9 mouse cellular contexts compared by ENCODE assay signal in genomic region chr10:82662267-82662990, GRCm38 (mm10). TPM values are rescaled to one million over a fixed set of nuclear protein-coding genes. Genes with fewer than 3 reads are reported as not detected.
DNase-seq lines count a peak whose midpoint lies in the region; ATAC-seq lines count a peak whose summit lies in the region.
"Had no signal": no experiment of that assay in that cellular context is flagged by ENCODE, and none has a peak within 500 bp of the region (broad histone marks: within the 10 kb centered on the region; RNA-seq: fewer than 3 reads in every experiment).

No protein-coding gene starts in this region.

- no peak overlapping the region for H3K9ac ChIP-seq in heart, embryonic 16.5 days (ENCODE audit: low read length)
- H3K9ac ChIP-seq in liver, embryonic 12.5 days = no peak overlapping the region

- peaks cover 7% of the 10 kb centered on the region for H3K4me1 ChIP-seq in heart, embryonic 16.5 days (ENCODE audit: control insufficient read depth, insufficient read depth, low read length)
- H3K4me1 ChIP-seq in liver, embryonic 12.5 days = peaks cover 8% of the 10 kb centered on the region; the same call in 1 of the 2 replicates

- H3K36me3 ChIP-seq in heart, embryonic 16.5 days (ENCODE audit: control insufficient read depth, insufficient read depth) = no peaks in the 10 kb centered on the region
- no peaks in the 10 kb centered on the region for H3K36me3 ChIP-seq in liver, embryonic 12.5 days

- ATAC-seq in heart, embryonic 16.5 days (replicated peaks; ENCODE audit: extremely low read depth, insufficient read depth, low FRiP score) = 0 out of 2 replicates have a peak, but pooled peaks have one; percentile 11
- no peak for ATAC-seq in liver, embryonic 12.5 days

- H3K4me3 ChIP-seq in heart, embryonic 16.5 days (ENCODE audit: low read length) = no peak overlapping the region
- H3K4me3 ChIP-seq in liver, embryonic 12.5 days = no peak overlapping the region

- no peak overlapping the region for H3K4me2 ChIP-seq in heart, embryonic 16.5 days (ENCODE audit: low read depth, low read length)
- no peak overlapping the region for H3K4me2 ChIP-seq in liver, embryonic 12.5 days

- WGBS in heart, embryonic 16.5 days = 68% methylated on average over 14 of the region's 14 CpGs
- 70% methylated on average over 14 of the region's 14 CpGs for WGBS in liver, embryonic 12.5 days (ENCODE audit: insufficient replicate concordance)

- no peaks in the 10 kb centered on the region for H3K27me3 ChIP-seq in heart, embryonic 16.5 days (ENCODE audit: control insufficient read depth, insufficient read depth, low read length)
- no peaks in the 10 kb centered on the region for H3K27me3 ChIP-seq in liver, embryonic 12.5 days (replicated peaks)

- no peaks in the 10 kb centered on the region for H3K9me3 ChIP-seq in heart, embryonic 16.5 days (replicated peaks; ENCODE audit: control insufficient read depth, low read length)
- no peaks in the 10 kb centered on the region for H3K9me3 ChIP-seq in liver, embryonic 12.5 days (replicated peaks)

- no peak overlapping the region for H3K27ac ChIP-seq in heart, embryonic 16.5 days (ENCODE audit: low read length)
- H3K27ac ChIP-seq in liver, embryonic 12.5 days = no peak overlapping the region

- no peak for DNase-seq in heart, postnatal 36 days
- peak; percentile 71 to 74 for DNase-seq in cerebellum, postnatal 36 days
- DNase-seq in left cerebral cortex, adult 11 months (ENCODE audit: low spot score) = peak; percentile 26
- DNase-seq in thymus, adult 18-20 months = peak; percentile 42 to 70
- DNase-seq in spleen, adult 12 weeks (ENCODE audit: low spot score) = no peak
- DNase-seq in gastrocnemius, postnatal 10 days = no peak
- DNase-seq: midbrain, embryonic 14.5 days had no signal

- intact Hi-C loops in heart, postnatal 36 days (cut with DNase I) = no loop called here

RNA-seq across cellular contexts. Expression of gene Glt8d2, which starts 28.0 kb away (rescaled TPM):
- 4.3 and 5.0 TPM in 2 replicates for polyA plus RNA-seq in heart, embryonic 16.5 days (2015; fragmentation: Nextera tagmentation; extraction: Ambion mirVana)
- total RNA-seq in heart, postnatal 36 days (2021) = 1 to 10 TPM; 3.7 to 6.2 TPM
- 1 to 10 TPM; 6.4 to 9.1 TPM for total RNA-seq in gastrocnemius, postnatal 10 days (2021)
- polyA plus RNA-seq in liver, embryonic 12.5 days (2016; fragmentation: Nextera tagmentation; extraction: Ambion mirVana) = 0.44 and 0.74 TPM in 2 replicates

RNA-seq across cellular contexts. Expression of gene Tdg, which starts 32.8 kb away (rescaled TPM):
- 67.4 and 70.7 TPM in 2 replicates for polyA plus RNA-seq in heart, embryonic 16.5 days (2015; fragmentation: Nextera tagmentation; extraction: Ambion mirVana)
- 10 to 100 TPM; 13.0 to 14.7 TPM for total RNA-seq in heart, postnatal 36 days (2021)
- 10 to 100 TPM; 19.4 to 26.8 TPM for total RNA-seq in gastrocnemius, postnatal 10 days (2021)
- 74.1 and 79.9 TPM in 2 replicates for polyA plus RNA-seq in liver, embryonic 12.5 days (2016; fragmentation: Nextera tagmentation; extraction: Ambion mirVana)

RNA-seq across cellular contexts. Expression of gene Hcfc2, which starts 33.5 kb away (rescaled TPM):
- 35.2 and 38.4 TPM in 2 replicates for polyA plus RNA-seq in heart, embryonic 16.5 days (2015; fragmentation: Nextera tagmentation; extraction: Ambion mirVana)
- total RNA-seq in heart, postnatal 36 days (2021) = 10 to 100 TPM; 28.3 to 30.8 TPM
- total RNA-seq in gastrocnemius, postnatal 10 days (2021) = 10 to 100 TPM; 23.4 to 29.2 TPM
- polyA plus RNA-seq in liver, embryonic 12.5 days (2016; fragmentation: Nextera tagmentation; extraction: Ambion mirVana) = 18.1 and 20.2 TPM in 2 replicates

RNA-seq across cellular contexts. Expression of gene 1190007I07Rik, which starts 39.4 kb away (rescaled TPM):
- 34.1 and 41.3 TPM in 2 replicates for polyA plus RNA-seq in heart, embryonic 16.5 days (2015; fragmentation: Nextera tagmentation; extraction: Ambion mirVana)
- 10 to 100 TPM; 25.3 to 28.8 TPM for total RNA-seq in heart, postnatal 36 days (2021)
- 10 to 100 TPM; 27.0 to 28.9 TPM for total RNA-seq in gastrocnemius, postnatal 10 days (2021)
- 55.1 and 58.8 TPM in 2 replicates for polyA plus RNA-seq in liver, embryonic 12.5 days (2016; fragmentation: Nextera tagmentation; extraction: Ambion mirVana)

Comparison
In these comparisons a context has a peak if more than half of its experiments do, and no peak if none do; other contexts are left out.
1. DNase-seq: peak in cerebellum, postnatal 36 days (2 of 2), left cerebral cortex, adult 11 months (single experiment) and thymus, adult 18-20 months (2 of 2); none in heart, postnatal 36 days (0 of 2), spleen, adult 12 weeks (single experiment) and gastrocnemius, postnatal 10 days (single experiment).